11 mouse cellular contexts compared by ENCODE assay signal in genomic region chr15:86309213-86309829, GRCm38 (mm10).
DNase-seq lines count a peak whose midpoint lies in the region; ATAC-seq lines count a peak whose summit lies in the region.
"Had no signal": no experiment of that assay in that cellular context is flagged by ENCODE, and none has a peak within 500 bp of the region (broad histone marks: within the 10 kb centered on the region; RNA-seq: fewer than 3 reads in every experiment).

No protein-coding gene starts in this region.

- no peak for DNase-seq in frontal cortex, postnatal 10 days (ENCODE audit: low spot score in 2 of 2)
- DNase-seq in cerebellum, postnatal 25 days: peak; percentile 52 to 59
- peak; percentile 39 to 72 for DNase-seq in left cerebral cortex, adult 8-10 months (ENCODE audit: low spot score in 2 of 2)
- peak; percentile 50 for DNase-seq in thymus, postnatal 0 days (ENCODE audit: low spot score)
- no peak for DNase-seq in adrenal gland, postnatal 36 days
- DNase-seq: heart, adult 11 months; heart, postnatal 4 days; kidney, adult 2 months; liver, postnatal 0 days had no signal

- ATAC-seq in frontal cortex, adult (ENCODE audit: low TSS enrichment): peak; percentile 95
- ATAC-seq in megakaryocyte progenitor cell, adult 5-6 weeks (replicated peaks; ENCODE audit: poor library complexity): no peak
- ATAC-seq: liver, postnatal 0 days had no signal

Comparison
In these comparisons a context has a peak if more than half of its experiments do, and no peak if none do; other contexts are left out.
1. DNase-seq: peak in cerebellum, postnatal 25 days (2 of 2), left cerebral cortex, adult 8-10 months (2 of 2) and thymus, postnatal 0 days (single experiment); none in frontal cortex, postnatal 10 days (0 of 2) and adrenal gland, postnatal 36 days (0 of 2).